In genomic region chr19:38480731-38481621, GRCm38 (mm10) we compare ENCODE assay signal across 8 mouse cellular contexts. TPM values are rescaled to one million over a fixed set of nuclear protein-coding genes. Genes with fewer than 3 reads are reported as not detected.
DNase-seq lines count a peak whose midpoint lies in the region; ATAC-seq and TF ChIP-seq lines count a peak whose summit lies in the region.

Gene Plce1, plus strand, starts transcription at chr19:38481109.

- ATAC-seq in lung, embryonic 14.5 days (ENCODE audit: insufficient read depth), result peak; percentile 92
- no peak for ATAC-seq in inflammation-experienced regulatory T-cells, adult 6 months

- no peak for TF ChIP-seq EP300 in heart, adult 2 months (IDR thresholded peaks at IDR 0.05; ENCODE audit: insufficient read depth, low read depth, low read length)

- no peak within 1 kb of the TSS for H3K27ac ChIP-seq in cortical plate, adult 2 months (ENCODE audit: insufficient read depth, low read length)
- peak within 1 kb of the TSS; percentile 72 for H3K27ac ChIP-seq in heart, adult 2 months
- H3K27ac ChIP-seq in kidney, adult 2 months (ENCODE audit: insufficient read depth, low read depth, low read length), result no peak within 1 kb of the TSS
- peak within 1 kb of the TSS; percentile 4; the same call in 1 of the 2 replicates for H3K27ac ChIP-seq in lung, embryonic 14.5 days (ENCODE audit: low read depth)

- TF ChIP-seq CTCF in cortical plate, adult 2 months (IDR thresholded peaks at IDR 0.05; ENCODE audit: extremely low read depth, insufficient read depth, low read length), result no peak
- peak; percentile 34 for TF ChIP-seq CTCF in heart, adult 2 months (IDR thresholded peaks at IDR 0.05)
- TF ChIP-seq CTCF in kidney, adult 2 months (conservative IDR thresholded peaks at IDR 0.05; ENCODE audit: insufficient read depth, insufficient read length, low read depth, low read length), result no peak
- no peak for TF ChIP-seq CTCF in lung, embryonic 14.5 days (IDR thresholded peaks at IDR 0.05; ENCODE audit: low read depth)

- peak within 1 kb of the TSS; percentile 76 for H3K9ac ChIP-seq in heart, adult 2 months (ENCODE audit: low read depth, low read length)
- peak within 1 kb of the TSS; percentile 69 for H3K9ac ChIP-seq in lung, embryonic 14.5 days

- DNase-seq in layer of hippocampus, adult 18-20 months (ENCODE audit: low spot score in 2 of 2), result no peak
- no peak for DNase-seq in layer of hippocampus, adult 11-12 months (ENCODE audit: low spot score)
- peak; percentile 73 to 77 for DNase-seq in heart, adult 2 months
- DNase-seq in kidney, adult 2 months, result peak; percentile 33
- peak; percentile 74 for DNase-seq in lung, embryonic 14.5 days
- peak; percentile 71 for DNase-seq in retina, postnatal 1 day

- H3K4me3 ChIP-seq in cortical plate, adult 2 months (ENCODE audit: insufficient read depth, low read length), result peak within 1 kb of the TSS; percentile 49
- peak within 1 kb of the TSS; percentile 62 for H3K4me3 ChIP-seq in heart, adult 2 months
- H3K4me3 ChIP-seq in kidney, adult 2 months (ENCODE audit: insufficient read depth, low read depth, low read length), result peak within 1 kb of the TSS; percentile 62
- H3K4me3 ChIP-seq in lung, embryonic 14.5 days (ENCODE audit: low read depth, low read length), result peak within 1 kb of the TSS; percentile 69

- H3K79me2 ChIP-seq in heart, adult 2 months (replicated peaks; ENCODE audit: control insufficient read depth, insufficient read depth, low read length), result no peaks in the 10 kb centered on the region

- WGBS in heart, adult 2 months, result 3% methylated on average over 90 of the region's 90 CpGs
- 3% methylated on average over 90 of the region's 90 CpGs for WGBS in kidney, adult 2 months
- under 1% methylated on average over 78 of the region's 90 CpGs for WGBS in lung, embryonic 14.5 days

- no peak for TF ChIP-seq POLR2A in cortical plate, adult 2 months (IDR thresholded peaks at IDR 0.05; ENCODE audit: extremely low read depth, insufficient read depth, low read length)
- no peak for TF ChIP-seq POLR2A in heart, adult 2 months (IDR thresholded peaks at IDR 0.05; ENCODE audit: insufficient read depth, low read depth, low read length)
- no peak for TF ChIP-seq POLR2A in kidney, adult 2 months (IDR thresholded peaks at IDR 0.05; ENCODE audit: low read depth, low read length)

- H3K9me3 ChIP-seq in lung, embryonic 14.5 days (ENCODE audit: low read depth, low read length), result no peaks in the 10 kb centered on the region

- peaks cover 2% of the 10 kb centered on the region; the same call in 1 of the 2 replicates for H3K4me1 ChIP-seq in cortical plate, adult 2 months (ENCODE audit: control insufficient read depth, insufficient read depth, low read length)
- peaks cover 2% of the 10 kb centered on the region for H3K4me1 ChIP-seq in heart, adult 2 months (ENCODE audit: control insufficient read depth, insufficient read depth, low read length)
- peaks cover 3% of the 10 kb centered on the region; the same call in 1 of the 2 replicates for H3K4me1 ChIP-seq in kidney, adult 2 months (ENCODE audit: control insufficient read depth, insufficient read depth, low read length)
- H3K4me1 ChIP-seq in lung, embryonic 14.5 days (ENCODE audit: insufficient read depth), result 0 out of 2 replicates have a peak, but pooled peaks cover 4% of the 10 kb centered on the region

- peak within 1 kb of the TSS; percentile 93 for H3K4me2 ChIP-seq in lung, embryonic 14.5 days

- H3K36me3 ChIP-seq in heart, adult 2 months (ENCODE audit: control insufficient read depth, insufficient read depth, low read length), result no peaks in the 10 kb centered on the region; the same call in 1 of the 2 replicates
- no peaks in the 10 kb centered on the region for H3K36me3 ChIP-seq in kidney, adult 2 months (ENCODE audit: control insufficient read depth, insufficient read depth, low read length)
- H3K36me3 ChIP-seq in lung, embryonic 14.5 days (ENCODE audit: insufficient read depth), result no peaks in the 10 kb centered on the region

- intact Hi-C loops in heart, adult 2 months (cut with DNase I), result loop anchor here (10.0 kb wide), 1 partner anchor 154 kb away; no protein-coding TSS in a partner anchor

- no peaks in the 10 kb centered on the region for H3K27me3 ChIP-seq in heart, adult 2 months (ENCODE audit: control insufficient read depth, insufficient read depth, low read length)
- no peaks in the 10 kb centered on the region for H3K27me3 ChIP-seq in kidney, adult 2 months (replicated peaks; ENCODE audit: control insufficient read depth, insufficient read depth, low read length)
- peaks cover 16% of the 10 kb centered on the region; the same call in 1 of the 2 replicates for H3K27me3 ChIP-seq in lung, embryonic 14.5 days (ENCODE audit: insufficient read depth, low read length)

RNA-seq across cellular contexts. Expression of gene Plce1, which starts in this region (rescaled TPM):
- total RNA-seq in layer of hippocampus, adult 18-20 months (2021), result 10 to 100 TPM; 11.9 to 13.7 TPM
- polyA plus RNA-seq in cortical plate, adult 2 months (2012; rRNA removed), result 1.8 and 2.2 TPM in 2 replicates
- 10 to 100 TPM; 18.7 to 20.6 TPM for total RNA-seq in heart, adult 2 months (2021)
- polyA plus RNA-seq in heart, adult 2 months (2012; rRNA removed), result 5.9 and 10.0 TPM in 2 replicates
- polyA plus RNA-seq in kidney, adult 2 months (2012; rRNA removed), result 2.3 and 2.5 TPM in 2 replicates
- polyA plus RNA-seq in lung, embryonic 14.5 days (2014; fragmentation: Nextera tagmentation; extraction: Ambion mirVana), result 3.8 and 4.5 TPM in 2 replicates
- under 1 TPM; 0.05 to 0.16 (median 0.05) TPM for polyA plus RNA-seq in inflammation-experienced regulatory T-cells, adult 6 months (2017; shearing (Covaris generic))

Comparison
In these comparisons a context has a peak if more than half of its experiments do, and no peak if none do; other contexts are left out.
1. DNase-seq: peak in heart, adult 2 months (2 of 2), kidney, adult 2 months (single experiment), lung, embryonic 14.5 days (single experiment) and retina, postnatal 1 day (single experiment); none in layer of hippocampus, adult 18-20 months (0 of 2) and layer of hippocampus, adult 11-12 months (single experiment).
2. H3K27ac ChIP-seq: peak in heart, adult 2 months (single experiment) and lung, embryonic 14.5 days (single experiment); none in cortical plate, adult 2 months (single experiment) and kidney, adult 2 months (single experiment).
3. Peak in every context shown above with its lines, with median percentiles within 50 percentile points of each other: H3K4me3 ChIP-seq.